Mouse (Mus musculus): ENCODE results near the gene Klf7.

Gene Klf7

DNA sequence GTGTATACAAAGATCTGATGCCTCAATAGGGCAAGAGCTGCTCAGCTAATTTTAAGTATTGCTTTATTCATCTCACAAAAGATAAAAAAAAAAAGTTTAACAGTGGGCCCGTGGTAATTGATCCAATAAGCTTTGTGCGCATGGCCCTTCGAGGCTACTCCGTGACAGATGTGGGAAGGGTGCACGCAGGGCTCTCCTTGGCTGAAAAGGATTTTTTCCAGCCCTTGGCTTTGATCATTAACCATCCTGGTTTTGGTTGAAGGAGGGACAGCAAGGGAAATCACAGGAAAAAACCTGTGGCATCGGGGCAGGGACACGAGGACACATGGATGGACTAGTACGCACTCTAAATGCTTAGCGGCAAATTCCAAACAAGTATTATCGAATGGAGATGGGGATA lies 60.6 kb downstream of the Klf7 start:
- DNase-seq (ENCODE audit: low spot score), result no peak

DNA sequence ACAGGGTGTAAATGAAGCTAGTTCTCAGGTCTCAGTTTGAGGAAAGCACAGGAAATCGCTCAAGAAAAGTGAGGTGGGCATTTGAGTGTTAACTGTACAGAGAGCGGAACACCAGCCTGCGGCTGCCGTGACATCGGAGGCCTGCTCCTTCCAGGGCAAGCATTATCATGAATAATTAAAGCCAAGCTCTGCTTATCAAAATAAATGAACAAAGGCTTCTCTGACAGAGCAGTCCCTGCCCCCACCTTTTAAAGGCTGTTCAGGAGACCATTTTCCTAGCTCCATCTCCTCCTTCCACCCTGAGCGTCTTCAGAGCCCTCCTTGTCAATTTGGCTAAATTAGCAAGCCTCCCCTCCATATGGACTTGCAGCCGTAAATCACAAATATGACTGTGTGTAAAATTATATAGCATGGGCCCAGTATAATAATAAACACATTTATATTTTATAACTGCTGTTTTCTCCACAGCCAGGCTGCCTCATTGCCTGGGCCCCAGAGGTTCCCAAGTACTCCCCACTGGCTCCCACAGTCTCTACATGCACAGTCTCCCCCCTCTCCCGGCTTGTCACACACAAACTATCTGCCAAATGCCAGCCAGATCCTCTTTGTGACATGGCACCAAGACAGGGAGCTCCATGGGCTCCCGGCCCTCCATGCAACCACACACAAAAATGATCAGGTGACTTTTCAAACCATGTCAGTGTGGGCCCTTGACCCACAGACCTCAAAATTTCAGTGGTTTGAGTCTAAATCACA lies 61.2 kb downstream of the Klf7 start:
- DNase-seq (ENCODE audit: low spot score), result no peak

DNA sequence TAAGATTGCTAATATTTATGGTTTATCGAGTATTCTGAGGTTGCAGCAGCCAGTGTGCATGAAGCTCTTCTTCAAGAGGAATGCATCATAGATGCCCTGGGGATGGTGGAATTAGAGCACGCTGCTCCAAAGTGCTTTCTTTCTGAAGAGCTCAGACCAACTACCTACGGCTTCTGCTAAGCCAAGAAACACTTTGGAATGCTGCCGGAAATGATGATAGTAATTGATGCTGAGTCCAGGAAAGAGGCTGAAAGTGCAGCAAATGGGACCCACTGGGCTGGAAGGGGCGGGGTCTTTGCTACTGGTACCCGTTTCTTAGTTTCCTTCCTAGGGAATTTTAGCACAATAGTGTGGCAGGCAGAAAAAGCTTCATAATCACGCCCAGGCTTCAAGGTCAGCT lies 62.0 kb downstream of the Klf7 start:
- no peak for DNase-seq (ENCODE audit: low spot score)

DNA sequence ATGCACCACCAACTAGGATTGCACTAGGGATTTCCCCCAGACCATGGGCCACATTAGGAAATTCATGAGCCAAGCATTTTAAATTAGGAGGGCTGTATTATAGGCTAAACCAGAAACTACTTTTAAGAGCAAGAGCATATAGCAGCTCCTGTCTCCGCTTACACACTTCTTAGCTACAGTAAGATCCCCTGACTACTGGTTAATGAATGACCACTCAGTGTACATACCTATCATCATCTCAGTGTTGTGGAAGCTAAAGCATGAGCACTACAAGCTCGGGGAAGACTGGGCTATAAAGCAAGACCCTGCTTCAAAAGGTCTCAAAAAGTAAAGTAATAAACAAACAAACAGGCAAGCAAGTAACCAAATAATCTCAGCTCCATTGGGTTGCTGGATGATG lies 65.5 kb downstream of the Klf7 start:
- no peak for DNase-seq (ENCODE audit: low spot score)

DNA sequence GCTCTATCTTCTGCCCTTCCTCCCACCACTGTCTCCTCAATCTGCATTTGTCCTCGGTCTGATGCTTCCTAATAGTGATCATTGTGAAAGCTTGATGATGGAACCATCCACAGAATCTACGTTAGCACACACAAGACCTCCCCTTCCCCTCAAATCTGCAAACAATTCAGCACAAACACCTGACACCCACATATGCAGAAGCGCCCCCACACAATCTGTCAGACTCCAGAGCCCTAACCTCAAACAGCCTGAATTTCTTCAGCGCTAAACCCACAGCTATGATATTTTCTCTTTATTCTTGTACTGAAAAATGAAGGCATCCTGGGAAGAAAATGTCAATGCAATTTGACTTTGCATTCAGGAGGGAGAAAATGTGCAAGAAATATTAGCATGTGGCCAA lies 66.1 kb downstream of the Klf7 start:
- no peak for DNase-seq (ENCODE audit: low spot score)

DNA sequence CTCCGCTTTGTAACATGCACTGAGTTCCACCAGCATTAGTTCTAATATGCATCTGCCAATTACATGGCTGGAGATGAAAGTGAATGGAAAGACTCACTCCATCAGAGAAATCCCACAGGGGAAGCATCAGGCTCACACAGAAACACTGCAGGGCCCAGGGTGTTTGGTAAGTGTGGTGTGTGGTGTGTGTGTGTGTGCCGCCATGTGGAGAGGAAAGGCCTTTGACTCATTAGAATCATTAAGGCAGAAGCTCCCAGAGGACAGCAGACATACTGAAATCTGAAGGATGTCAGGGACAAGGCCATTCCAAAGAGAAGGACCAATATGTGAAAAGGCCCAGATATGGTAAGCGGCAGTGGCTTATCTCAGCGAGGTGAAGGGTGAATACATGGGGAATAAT lies 66.9 kb downstream of the Klf7 start:
- no peak for DNase-seq (ENCODE audit: low spot score)

DNA sequence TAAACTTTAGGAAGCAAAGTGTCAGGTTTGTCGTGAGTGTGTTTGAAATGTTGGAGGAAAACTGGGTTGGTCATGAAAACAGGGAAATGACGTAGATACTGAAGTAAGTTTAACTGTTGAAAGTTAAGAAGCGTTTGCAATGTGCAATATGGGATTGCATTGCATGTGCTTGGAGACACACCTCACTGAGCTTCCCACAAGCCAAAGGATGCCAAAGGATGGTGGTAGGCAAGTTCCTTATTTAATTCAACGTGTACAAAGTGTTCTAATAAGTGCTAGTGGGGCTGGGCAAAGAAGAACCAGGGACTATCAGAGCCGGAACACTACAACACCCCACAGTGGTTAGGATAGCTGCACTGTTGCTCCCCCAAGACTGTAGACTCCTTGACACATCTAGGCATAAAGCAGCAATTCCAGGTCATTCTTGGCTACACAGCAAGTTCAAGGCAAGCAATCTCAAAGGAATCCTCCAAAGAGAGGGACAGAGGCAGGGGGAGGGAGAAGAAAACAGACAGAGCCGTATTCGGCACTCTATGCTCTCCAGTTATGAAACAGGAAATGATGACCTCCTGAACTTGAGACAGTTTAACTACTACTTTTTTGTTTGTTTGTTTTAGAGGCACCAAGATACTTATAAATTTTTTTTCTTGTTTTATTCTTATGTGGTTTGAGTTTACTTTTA lies 69.9 kb downstream of the Klf7 start:
- no peak for DNase-seq (ENCODE audit: low spot score)

DNA sequence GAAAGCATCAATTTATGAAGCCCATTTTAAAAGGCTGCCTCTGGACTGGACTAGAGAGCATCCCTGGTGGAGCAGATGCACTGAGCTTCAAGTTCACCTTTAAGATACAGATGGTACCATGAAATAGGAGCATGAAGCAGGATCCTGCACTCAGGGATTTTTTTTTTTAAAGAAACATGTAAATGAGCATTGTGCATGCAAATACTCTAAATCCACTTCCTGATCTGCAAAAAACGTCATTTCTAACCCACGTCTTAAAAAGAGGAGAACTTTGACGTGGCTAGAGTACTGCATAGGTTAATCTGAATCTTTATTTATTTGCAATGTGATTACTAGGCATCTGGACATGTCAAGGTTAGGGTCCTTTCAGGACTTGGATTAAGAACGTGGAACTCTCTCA lies 73.5 kb downstream of the Klf7 start:
- no peak for DNase-seq (ENCODE audit: low spot score)

DNA sequence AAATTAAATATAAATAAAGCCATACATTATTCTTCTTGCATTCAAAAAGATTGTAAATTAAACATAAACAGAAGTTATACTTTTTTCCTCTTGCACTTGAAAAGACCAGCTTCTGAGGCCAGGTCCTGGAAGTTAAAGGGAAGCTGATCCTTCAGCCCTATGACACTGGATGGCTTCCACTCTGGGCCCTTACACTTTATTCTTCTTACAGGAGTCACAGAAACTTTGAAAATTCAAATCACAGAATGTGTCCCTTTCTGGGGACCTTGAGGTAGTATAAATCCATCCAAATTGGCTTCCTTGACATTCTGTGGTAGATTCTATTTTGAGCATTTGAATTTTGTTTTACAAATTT lies 75.3 kb downstream of the Klf7 start:
- DNase-seq (ENCODE audit: low spot score), result no peak

DNA sequence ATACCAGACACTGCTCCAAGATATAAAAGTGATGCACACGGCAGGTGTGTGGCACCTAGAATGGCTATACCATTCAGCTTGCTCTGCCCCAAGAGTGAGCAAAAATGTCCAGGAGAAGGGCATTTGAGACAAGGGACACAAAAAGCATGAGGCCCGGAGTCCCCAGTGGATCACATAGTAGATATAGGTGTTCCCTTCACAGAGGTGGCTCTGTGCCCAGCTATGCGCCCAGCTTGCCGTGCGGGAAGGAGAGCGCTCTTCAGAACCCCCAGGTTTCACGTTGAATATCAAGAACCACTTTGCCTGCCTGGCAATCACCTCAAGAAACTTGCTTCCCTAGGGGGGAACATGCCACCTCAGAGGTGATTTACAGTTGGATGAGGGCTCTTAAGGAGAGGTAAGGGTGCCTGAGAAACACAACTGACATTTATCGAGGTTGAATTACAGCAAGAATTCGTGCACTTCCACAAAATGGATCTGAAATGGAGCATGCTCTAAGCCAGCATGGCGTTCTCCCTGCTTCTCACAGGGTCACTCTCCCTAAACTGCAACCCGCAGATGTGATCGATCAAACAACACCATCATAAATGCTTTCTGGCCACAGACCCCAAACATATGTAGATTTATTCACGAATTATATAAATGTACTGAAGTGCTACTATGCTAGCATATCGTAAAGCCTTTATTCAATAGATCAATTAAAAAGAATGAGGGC lies 75.8 kb downstream of the Klf7 start:
- no peak for DNase-seq (ENCODE audit: low spot score)

DNA sequence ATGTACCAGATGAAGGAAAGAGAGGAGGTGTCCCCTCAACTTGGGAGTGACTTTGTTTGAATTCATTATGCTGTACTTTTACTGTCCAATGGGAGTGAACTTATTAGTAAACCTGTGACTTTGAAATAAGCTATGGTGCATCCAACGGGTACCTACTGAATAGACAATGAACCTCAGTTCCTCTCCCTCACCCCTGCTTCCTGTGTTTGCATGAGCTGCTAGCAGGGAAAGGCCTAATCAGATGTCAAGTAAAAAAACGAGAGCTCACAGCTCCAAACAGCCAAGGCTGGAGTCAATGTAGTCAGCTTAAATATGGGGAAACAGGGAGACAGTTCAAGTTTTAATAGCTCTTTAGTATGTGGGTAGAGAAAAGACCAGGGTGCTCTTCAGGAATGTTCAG lies 77.5 kb downstream of the Klf7 start:
- DNase-seq (ENCODE audit: low spot score), result no peak

DNA sequence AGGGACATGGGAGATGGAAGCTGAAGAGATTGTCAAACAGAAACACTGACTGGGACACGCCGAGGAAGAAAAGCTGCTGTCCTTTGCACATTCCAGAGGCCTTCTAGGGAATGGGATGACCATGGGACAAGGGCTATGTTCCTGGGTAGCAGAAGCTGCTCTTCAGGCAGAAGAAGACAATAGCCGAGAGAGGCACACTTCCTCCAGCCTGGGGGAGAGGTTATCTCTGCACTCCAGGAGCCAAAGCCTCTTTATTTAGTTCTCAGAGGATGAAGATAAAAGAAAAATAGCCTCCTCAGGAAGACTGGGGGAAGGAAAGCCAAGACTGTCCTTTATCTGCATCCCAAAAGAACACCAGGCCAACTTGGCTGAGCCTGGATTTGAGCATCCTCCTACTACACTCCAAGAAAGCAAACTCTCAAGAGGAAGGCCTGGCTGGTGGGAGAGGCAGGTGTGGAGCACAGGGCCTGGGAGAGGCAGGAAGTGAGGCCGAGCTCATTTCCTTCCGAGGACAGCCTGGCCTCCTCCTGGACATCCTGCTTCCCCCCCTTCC lies 81.2 kb downstream of the Klf7 start:
- DNase-seq (ENCODE audit: low spot score), result no peak

DNA sequence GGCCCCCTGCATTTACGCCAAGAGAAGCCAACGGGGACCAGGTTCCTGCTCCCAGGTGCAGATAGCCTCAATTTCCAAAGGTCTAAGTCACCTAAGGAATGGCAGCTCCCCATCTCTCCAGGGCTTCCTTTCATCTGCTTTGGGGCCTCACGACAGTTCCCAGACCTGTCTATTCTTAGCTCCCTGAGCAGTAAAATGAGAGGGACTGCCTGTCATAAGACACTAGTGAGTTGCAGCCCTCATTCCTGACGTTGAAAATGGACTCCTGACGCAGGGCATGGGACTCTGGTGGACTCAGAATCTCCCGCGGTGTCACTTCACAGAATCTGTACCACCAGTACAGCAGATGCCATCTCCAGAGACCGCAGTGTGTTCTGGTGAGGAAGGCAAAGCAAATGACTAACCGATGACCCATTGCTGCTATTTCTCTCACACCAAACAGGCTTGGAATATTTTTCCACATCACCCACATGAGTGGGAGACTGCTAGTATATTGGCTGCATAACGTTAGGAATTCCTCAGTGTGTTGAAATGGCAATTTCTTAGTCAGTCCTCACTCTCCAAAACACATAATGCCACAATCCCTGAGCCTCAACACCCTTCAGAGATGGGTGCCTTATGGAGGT lies 81.9 kb downstream of the Klf7 start:
- no peak for DNase-seq (ENCODE audit: low spot score)

DNA sequence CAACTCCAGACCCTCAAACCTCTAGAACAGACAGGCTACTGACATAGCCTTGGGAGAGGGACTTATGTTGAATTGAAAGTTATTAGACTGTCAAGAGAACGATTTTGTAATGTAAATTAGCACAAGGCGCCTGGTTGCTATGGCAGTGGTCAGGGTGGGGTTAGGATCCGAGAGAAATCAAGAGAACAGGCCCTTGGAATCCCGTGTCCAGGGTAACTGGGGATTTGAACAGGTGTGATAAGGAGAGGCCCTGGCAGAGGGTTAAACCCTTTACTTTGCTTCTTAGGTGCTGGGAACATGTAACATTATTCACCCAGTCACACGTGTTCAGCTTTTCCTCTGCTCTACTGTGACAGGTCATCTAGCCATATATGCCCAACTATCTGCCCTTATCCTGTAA lies 83.7 kb downstream of the Klf7 start:
- no peak for DNase-seq (ENCODE audit: low spot score)

DNA sequence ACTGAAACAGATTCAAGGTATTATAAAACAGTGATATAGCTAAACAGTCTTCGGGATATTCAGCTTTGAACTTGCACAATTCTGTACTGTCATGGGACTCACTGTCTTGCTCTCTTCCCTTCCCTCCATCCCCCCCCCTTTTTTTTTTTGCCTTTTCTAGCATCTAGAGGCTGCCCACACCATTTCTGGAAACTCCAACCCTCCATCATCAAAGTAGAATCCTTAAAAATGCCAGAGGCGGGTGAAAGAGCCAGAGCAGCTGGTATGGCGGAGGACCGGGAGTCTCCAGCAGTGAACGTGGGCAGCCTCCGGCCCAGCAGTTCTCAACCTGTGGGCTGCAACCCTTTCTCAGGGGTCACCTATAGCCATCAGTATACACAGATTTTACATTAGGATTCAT lies 84.3 kb downstream of the Klf7 start:
- no peak for DNase-seq (ENCODE audit: low spot score)

DNA sequence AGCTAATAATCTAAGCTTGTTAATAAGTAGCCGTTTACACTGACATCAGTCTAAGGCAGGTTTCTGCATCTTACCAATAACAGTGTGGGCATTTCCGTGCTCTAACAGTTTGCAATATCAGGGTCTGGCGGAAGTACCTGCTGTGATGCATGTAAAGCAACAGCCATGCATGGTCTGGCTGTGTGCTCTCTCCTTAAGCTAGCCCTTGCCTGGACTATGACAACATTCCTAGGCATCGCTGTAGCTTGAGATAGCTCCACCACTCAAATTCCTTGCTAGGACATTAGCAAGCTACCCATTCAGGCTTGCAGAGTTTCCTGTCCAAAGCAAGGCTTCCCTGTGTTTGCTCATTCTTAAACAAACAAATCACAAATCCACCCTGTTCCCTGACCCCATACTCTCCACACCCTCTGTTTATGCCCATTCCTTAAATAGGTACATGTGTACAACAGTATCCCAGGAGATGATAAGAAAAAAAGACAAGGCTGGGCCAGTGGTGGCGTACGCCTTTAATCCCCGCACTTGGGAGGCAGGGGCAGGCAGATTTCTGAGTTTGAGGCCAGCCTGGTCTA lies 85.1 kb downstream of the Klf7 start:
- DNase-seq (ENCODE audit: low spot score), result no peak

DNA sequence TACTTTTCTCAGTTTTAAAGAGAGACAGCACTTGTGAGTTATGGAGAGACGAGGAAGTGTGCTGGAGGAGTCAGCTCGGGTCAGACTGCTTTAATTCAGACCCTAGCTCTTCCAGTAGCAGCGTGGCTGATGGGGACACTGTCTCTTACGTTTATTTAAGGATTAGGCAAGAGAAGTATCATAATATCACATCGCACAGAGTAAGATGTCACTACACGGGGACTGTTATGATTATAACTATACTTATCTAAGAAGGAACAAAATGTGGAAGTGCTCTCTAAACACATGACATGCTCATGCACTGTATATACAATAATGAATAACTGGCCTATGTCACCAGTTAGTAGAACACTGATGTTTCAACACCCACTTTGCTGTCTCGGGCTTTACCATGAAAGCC lies 86.3 kb downstream of the Klf7 start:
- DNase-seq (ENCODE audit: low spot score), result no peak

DNA sequence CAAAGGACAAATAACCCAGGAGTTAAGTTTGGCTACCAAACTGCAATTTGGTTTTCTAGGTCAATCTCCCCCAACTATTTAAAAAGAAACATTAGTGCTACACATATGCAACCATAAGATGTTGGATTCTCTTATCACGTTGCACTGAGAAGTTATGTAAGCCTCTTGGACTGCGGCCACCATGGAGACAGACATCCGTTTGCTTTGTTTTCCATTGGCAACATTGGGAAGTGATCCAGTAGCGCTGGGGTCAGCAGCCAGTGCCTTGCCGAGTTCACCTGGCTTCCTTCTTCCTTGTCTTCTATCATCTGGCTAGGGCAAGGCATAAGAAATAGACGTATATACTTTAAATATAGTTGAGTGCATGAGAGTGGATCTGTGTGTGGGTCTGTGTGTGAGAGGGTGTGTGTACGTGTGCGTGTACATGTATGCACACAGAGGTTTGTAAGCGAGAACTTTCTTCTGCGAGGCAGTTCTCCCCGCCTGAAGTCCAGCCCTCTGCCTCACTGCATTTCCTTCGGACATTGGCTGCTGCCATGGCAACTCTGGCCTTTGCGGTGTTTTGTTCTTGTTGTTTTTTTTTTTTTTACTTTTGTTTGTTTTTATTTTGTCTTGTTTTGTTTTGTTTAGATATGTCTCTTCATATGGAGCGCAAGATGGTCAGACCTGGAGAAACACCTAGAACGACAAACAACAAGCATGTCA lies 86.8 kb downstream of the Klf7 start:
- no peak for DNase-seq (ENCODE audit: low spot score)

DNA sequence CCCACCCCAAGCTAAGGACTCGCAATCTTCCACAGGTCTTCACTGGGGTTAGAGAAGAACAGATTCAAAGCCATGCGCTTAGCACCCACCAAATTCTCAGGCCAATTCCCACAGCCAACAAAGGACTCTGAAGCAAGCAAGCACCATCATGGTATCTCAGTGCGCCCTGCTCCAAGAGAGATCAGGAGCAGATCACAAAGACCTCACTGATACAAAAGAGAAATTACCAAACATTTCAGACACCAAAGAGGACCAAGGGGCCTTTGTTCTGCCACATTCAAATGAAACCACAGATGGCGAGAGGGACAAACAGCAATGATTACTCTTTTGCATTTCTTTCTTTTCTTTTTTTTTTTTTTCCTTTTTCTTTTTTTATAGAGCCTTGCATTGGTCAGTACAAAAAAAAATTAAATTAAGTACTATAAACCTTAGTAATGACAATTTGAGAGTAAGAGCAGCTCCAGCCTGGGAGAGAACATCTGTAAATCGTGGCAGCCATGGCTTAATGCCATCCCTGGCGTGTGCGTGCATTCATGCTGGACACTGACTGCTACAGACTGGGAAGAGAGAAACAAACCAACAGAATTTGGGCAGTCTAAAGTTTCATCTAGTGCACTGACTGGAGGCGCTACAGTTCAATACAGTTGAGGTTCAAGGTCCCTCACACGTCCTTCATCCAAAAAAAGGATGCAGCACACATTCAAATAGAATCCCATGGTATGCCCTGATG lies 89.4 kb downstream of the Klf7 start:
- DNase-seq (ENCODE audit: low spot score), result no peak

DNA sequence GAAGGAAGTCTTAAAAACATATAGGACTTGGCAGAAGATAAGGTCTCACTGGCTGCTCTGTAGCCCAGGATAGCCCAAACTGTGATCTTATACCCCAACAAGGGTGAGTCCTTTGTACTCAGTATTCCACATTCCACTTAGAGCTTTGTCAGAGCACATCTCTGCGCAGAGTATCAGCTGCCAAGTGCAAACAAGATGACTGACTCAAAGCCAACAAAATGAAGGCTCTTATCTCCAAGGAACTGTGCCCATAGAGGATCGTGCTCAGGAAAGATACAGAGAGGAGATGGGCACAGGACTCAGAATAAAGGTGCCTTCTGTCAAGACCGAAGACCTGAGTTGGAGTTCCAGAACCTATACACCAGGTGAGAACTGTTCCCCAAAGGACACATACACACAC lies 100.1 kb downstream of the Klf7 start:
- no peak for DNase-seq (ENCODE audit: low spot score)
